Mouse (Mus musculus): ENCODE results near the gene Cldn18.

Gene Cldn18

GRCm38 (mm10) chr9:99717134-99717533 lies at the start of gene Cldn18:
Gene Cldn18 (minus strand): TSS chr9:99717267.
- DNase-seq (ENCODE audit: low read depth, low spot score): no peak

GRCm38 (mm10) chr9:99763530-99763929 lies 46.5 kb upstream of the Cldn18 start:
- peak; percentile 80 for DNase-seq (ENCODE audit: low read depth, low spot score)

GRCm38 (mm10) chr9:99750272-99750671 lies 33.2 kb upstream of the Cldn18 start:
- peak; percentile 23 for DNase-seq (ENCODE audit: low read depth, low spot score)

- peak; percentile 44 for DNase-seq (ENCODE audit: low read depth, low spot score)
These were observed 31.2 kb upstream of the Cldn18 start for GRCm38 (mm10) chr9:99748279-99748678.

GRCm38 (mm10) chr9:99747731-99748130 lies 30.7 kb upstream of the Cldn18 start:
- DNase-seq (ENCODE audit: low read depth, low spot score): no peak

GRCm38 (mm10) chr9:99744548-99744947 lies 27.5 kb upstream of the Cldn18 start:
- peak; percentile 81 for DNase-seq (ENCODE audit: low read depth, low spot score)

GRCm38 (mm10) chr9:99729943-99730646 lies 13.0 kb upstream of the Cldn18 start:
- DNase-seq (ENCODE audit: low read depth, low spot score): peak; percentile 81

GRCm38 (mm10) chr9:99727819-99728218 lies 10.8 kb upstream of the Cldn18 start:
- DNase-seq (ENCODE audit: low read depth, low spot score): no peak

GRCm38 (mm10) chr9:99725278-99725677 lies 8.2 kb upstream of the Cldn18 start:
- no peak for DNase-seq (ENCODE audit: low read depth, low spot score)

- DNase-seq (ENCODE audit: low read depth, low spot score): peak; percentile 90
These were observed 2.9 kb upstream of the Cldn18 start for GRCm38 (mm10) chr9:99720011-99720410.

- DNase-seq (ENCODE audit: low read depth, low spot score): no peak
These were observed 6.8 kb downstream of the Cldn18 start for GRCm38 (mm10) chr9:99710297-99710696.

GRCm38 (mm10) chr9:99709588-99710248 lies 7.3 kb downstream of the Cldn18 start:
- no peak for DNase-seq (ENCODE audit: low read depth, low spot score)

GRCm38 (mm10) chr9:99707425-99708126 lies 9.5 kb downstream of the Cldn18 start:
- DNase-seq (ENCODE audit: low read depth, low spot score): no peak

GRCm38 (mm10) chr9:99706264-99706663 lies 10.8 kb downstream of the Cldn18 start:
- DNase-seq (ENCODE audit: low read depth, low spot score): no peak

- no peak for DNase-seq (ENCODE audit: low read depth, low spot score)
These were observed 13.4 kb downstream of the Cldn18 start for GRCm38 (mm10) chr9:99703711-99704110.

- DNase-seq (ENCODE audit: low read depth, low spot score): no peak
These were observed 14.9 kb downstream of the Cldn18 start for GRCm38 (mm10) chr9:99702215-99702614.

GRCm38 (mm10) chr9:99701187-99701586 lies 15.9 kb downstream of the Cldn18 start:
- DNase-seq (ENCODE audit: low read depth, low spot score): no peak

- DNase-seq (ENCODE audit: low read depth, low spot score): peak; percentile 67
These were observed 17.2 kb downstream of the Cldn18 start for GRCm38 (mm10) chr9:99699752-99700389.

- no peak for DNase-seq (ENCODE audit: low read depth, low spot score)
These were observed 22.1 kb downstream of the Cldn18 start for GRCm38 (mm10) chr9:99694961-99695360.

- no peak for DNase-seq (ENCODE audit: low read depth, low spot score)
These were observed 26.7 kb downstream of the Cldn18 start for GRCm38 (mm10) chr9:99690386-99690785.

- no peak for DNase-seq (ENCODE audit: low read depth, low spot score)
These were observed 27.3 kb downstream of the Cldn18 start for GRCm38 (mm10) chr9:99689796-99690195.
